Mouse (Mus musculus): ENCODE data around the gene Fbxo2.

DNA sequence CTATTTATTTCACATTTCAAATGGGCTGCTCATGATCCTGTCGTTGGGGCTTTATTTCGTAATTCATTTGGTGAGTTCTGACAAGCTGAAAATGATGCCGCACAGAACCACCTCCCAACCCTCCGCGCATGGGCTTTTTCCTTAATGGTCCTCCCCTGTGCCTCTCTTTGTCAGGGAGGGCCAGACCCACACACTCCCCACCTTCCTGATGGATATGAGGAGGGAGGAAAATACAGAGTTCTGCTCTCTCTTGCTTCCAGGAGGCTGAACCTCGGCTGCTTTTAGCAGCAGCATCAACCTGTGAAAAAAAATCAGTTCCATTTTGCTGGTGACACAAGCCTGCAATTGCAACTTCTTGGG, 44.4 kb downstream of the Fbxo2 start:
- TF ChIP-seq CTCF (IDR thresholded peaks at IDR 0.05; ENCODE audit: low read depth, low read length): no peak
- TF ChIP-seq POLR2A (IDR thresholded peaks at IDR 0.05; ENCODE audit: extremely low read depth, insufficient read depth, low read length): no peak
